Mouse (Mus musculus): ENCODE data around the gene Rab6b. TPM values are rescaled to one million over a fixed set of nuclear protein-coding genes. Genes with fewer than 3 reads are reported as not detected.

Rab6b gene
- total and polyA plus RNA-seq, 2 experiments: 0.02 to 0.37 TPM

GRCm38 (mm10) chr9:103119781-103120180 is 8.2 kb downstream of the Rab6b start:
- TF ChIP-seq CTCF (IDR thresholded peaks at IDR 0.05; ENCODE audit: low read depth, low read length) (no peak), POLR2A (IDR thresholded peaks at IDR 0.05; ENCODE audit: extremely low read depth, insufficient read depth, low read length) (no peak)
- Histone ChIP-seq H3K79me2 (ENCODE audit: control insufficient read depth, insufficient read depth, low read length) (no peaks in the 10 kb centered on the region), H3K36me3 (ENCODE audit: control insufficient read depth, insufficient read depth, low read length) (no peaks in the 10 kb centered on the region), H3K27ac (replicated peaks; ENCODE audit: insufficient read depth, low read depth, low read length) (no peak overlapping the region), H3K9ac (ENCODE audit: low read depth, low read length) (no peak overlapping the region), H3K4me1 (ENCODE audit: control insufficient read depth, insufficient read depth, low read length) (no peaks in the 10 kb centered on the region), H3K4me3 (ENCODE audit: insufficient read depth, low read depth, low read length) (no peak overlapping the region), H3K27me3 (ENCODE audit: control insufficient read depth, insufficient read depth, low read length) (no peaks in the 10 kb centered on the region)
- no peak for DNase-seq (ENCODE audit: extremely low read depth, low read depth, low spot score)
- 93% methylated on average over 9 of the region's 9 CpGs for WGBS

- TF ChIP-seq POLR2A (IDR thresholded peaks at IDR 0.05; ENCODE audit: extremely low read depth, insufficient read depth, low read length) (no peak), CTCF (IDR thresholded peaks at IDR 0.05; ENCODE audit: low read depth, low read length) (peak; percentile 20; the same call in 1 of the 2 replicates)
- H3K4me1 ChIP-seq (ENCODE audit: control insufficient read depth, insufficient read depth, low read length): no peaks in the 10 kb centered on the region
- WGBS: 68% methylated on average over 2 of the region's 2 CpGs
Observed at GRCm38 (mm10) chr9:103120231-103120630, 8.6 kb downstream of the Rab6b start.

GRCm38 (mm10) chr9:103121546-103121945 is 10.0 kb downstream of the Rab6b start:
- TF ChIP-seq CTCF (IDR thresholded peaks at IDR 0.05; ENCODE audit: low read depth, low read length) (no peak), POLR2A (IDR thresholded peaks at IDR 0.05; ENCODE audit: extremely low read depth, insufficient read depth, low read length) (no peak)
- 74% methylated on average over 7 of the region's 7 CpGs for WGBS
- Histone ChIP-seq H3K36me3 (ENCODE audit: control insufficient read depth, insufficient read depth, low read length) (no peaks in the 10 kb centered on the region), H3K4me1 (ENCODE audit: control insufficient read depth, insufficient read depth, low read length) (no peaks in the 10 kb centered on the region), H3K27ac (replicated peaks; ENCODE audit: insufficient read depth, low read depth, low read length) (no peak overlapping the region), H3K9ac (ENCODE audit: low read depth, low read length) (no peak overlapping the region), H3K27me3 (ENCODE audit: control insufficient read depth, insufficient read depth, low read length) (no peaks in the 10 kb centered on the region), H3K79me2 (ENCODE audit: control insufficient read depth, insufficient read depth, low read length) (no peaks in the 10 kb centered on the region), H3K4me3 (ENCODE audit: insufficient read depth, low read depth, low read length) (no peak overlapping the region)
- DNase-seq (ENCODE audit: extremely low read depth, low read depth, low spot score): no peak

More at GRCm38 (mm10) chr9:103120231-103120630, 8.6 kb downstream of the Rab6b start:
- H3K4me3 ChIP-seq (ENCODE audit: insufficient read depth, low read depth, low read length): no peak overlapping the region
- H3K9ac ChIP-seq (ENCODE audit: low read depth, low read length): no peak overlapping the region
- no peaks in the 10 kb centered on the region for H3K27me3 ChIP-seq (ENCODE audit: control insufficient read depth, insufficient read depth, low read length)
- H3K27ac ChIP-seq (replicated peaks; ENCODE audit: insufficient read depth, low read depth, low read length): no peak overlapping the region
- H3K36me3 ChIP-seq (ENCODE audit: control insufficient read depth, insufficient read depth, low read length): no peaks in the 10 kb centered on the region
- H3K79me2 ChIP-seq (ENCODE audit: control insufficient read depth, insufficient read depth, low read length): no peaks in the 10 kb centered on the region
- DNase-seq (ENCODE audit: extremely low read depth, low read depth, low spot score): no peak

- no peak for DNase-seq (ENCODE audit: extremely low read depth, low read depth, low spot score)
- Histone ChIP-seq H3K79me2 (ENCODE audit: control insufficient read depth, insufficient read depth, low read length) (no peaks in the 10 kb centered on the region), H3K4me1 (ENCODE audit: control insufficient read depth, insufficient read depth, low read length) (no peaks in the 10 kb centered on the region), H3K9ac (ENCODE audit: low read depth, low read length) (no peak overlapping the region), H3K36me3 (ENCODE audit: control insufficient read depth, insufficient read depth, low read length) (no peaks in the 10 kb centered on the region), H3K27me3 (ENCODE audit: control insufficient read depth, insufficient read depth, low read length) (no peaks in the 10 kb centered on the region), H3K4me3 (ENCODE audit: insufficient read depth, low read depth, low read length) (no peak overlapping the region), H3K27ac (replicated peaks; ENCODE audit: insufficient read depth, low read depth, low read length) (no peak overlapping the region)
- over 99% methylated on average over 4 of the region's 4 CpGs for WGBS
- no peak for TF ChIP-seq CTCF (IDR thresholded peaks at IDR 0.05; ENCODE audit: low read depth, low read length)
- TF ChIP-seq POLR2A (IDR thresholded peaks at IDR 0.05; ENCODE audit: extremely low read depth, insufficient read depth, low read length): no peak
Observed at GRCm38 (mm10) chr9:103124746-103125145, 13.2 kb downstream of the Rab6b start.

- Histone ChIP-seq H3K9ac (ENCODE audit: low read depth, low read length) (no peak overlapping the region), H3K4me1 (ENCODE audit: control insufficient read depth, insufficient read depth, low read length) (no peaks in the 10 kb centered on the region), H3K27ac (replicated peaks; ENCODE audit: insufficient read depth, low read depth, low read length) (no peak overlapping the region), H3K79me2 (ENCODE audit: control insufficient read depth, insufficient read depth, low read length) (no peaks in the 10 kb centered on the region), H3K4me3 (ENCODE audit: insufficient read depth, low read depth, low read length) (no peak overlapping the region), H3K36me3 (ENCODE audit: control insufficient read depth, insufficient read depth, low read length) (no peaks in the 10 kb centered on the region), H3K27me3 (ENCODE audit: control insufficient read depth, insufficient read depth, low read length) (no peaks in the 10 kb centered on the region)
- WGBS: 79% methylated on average over 6 of the region's 6 CpGs
- no peak for TF ChIP-seq CTCF (IDR thresholded peaks at IDR 0.05; ENCODE audit: low read depth, low read length)
- TF ChIP-seq POLR2A (IDR thresholded peaks at IDR 0.05; ENCODE audit: extremely low read depth, insufficient read depth, low read length): no peak
- no peak for DNase-seq (ENCODE audit: extremely low read depth, low read depth, low spot score)
Observed at GRCm38 (mm10) chr9:103133493-103134124, 22.0 kb downstream of the Rab6b start.

- Histone ChIP-seq H3K9ac (ENCODE audit: low read depth, low read length) (no peak overlapping the region), H3K36me3 (ENCODE audit: control insufficient read depth, insufficient read depth, low read length) (no peaks in the 10 kb centered on the region), H3K27ac (replicated peaks; ENCODE audit: insufficient read depth, low read depth, low read length) (no peak overlapping the region), H3K4me3 (ENCODE audit: insufficient read depth, low read depth, low read length) (no peak overlapping the region), H3K4me1 (ENCODE audit: control insufficient read depth, insufficient read depth, low read length) (no peaks in the 10 kb centered on the region), H3K27me3 (ENCODE audit: control insufficient read depth, insufficient read depth, low read length) (no peaks in the 10 kb centered on the region), H3K79me2 (ENCODE audit: control insufficient read depth, insufficient read depth, low read length) (no peaks in the 10 kb centered on the region)
- WGBS: 77% methylated on average over 9 of the region's 9 CpGs
- no peak for DNase-seq (ENCODE audit: extremely low read depth, low read depth, low spot score)
- TF ChIP-seq CTCF (IDR thresholded peaks at IDR 0.05; ENCODE audit: low read depth, low read length): no peak
Observed at GRCm38 (mm10) chr9:103134450-103135030, 23.0 kb downstream of the Rab6b start.
